Mouse (Mus musculus) ovary, postnatal 14 days (tissue): ENCODE measurements around the gene Mageb3.
"Not testable (repeated sequence)": the region's sequence is repeated elsewhere in the genome, so short reads cannot be mapped to it uniquely, and the experiment has no call there.

Experiments
- DNase-seq: peaks from one replicate; pipeline ENCODE4 v3.0.0; 2022; ENCODE audit warnings: low spot score

Gene Mageb3

GRCm38 (mm10) chr2:121955765-121956223 is at the start of gene Mageb3, which contains the start of gene Ctdspl2:
Mageb3 (minus strand) TSS chr2:121956092.
Ctdspl2 (plus strand) TSS chr2:121956001.
- DNase-seq: peak; percentile 91

DNA sequence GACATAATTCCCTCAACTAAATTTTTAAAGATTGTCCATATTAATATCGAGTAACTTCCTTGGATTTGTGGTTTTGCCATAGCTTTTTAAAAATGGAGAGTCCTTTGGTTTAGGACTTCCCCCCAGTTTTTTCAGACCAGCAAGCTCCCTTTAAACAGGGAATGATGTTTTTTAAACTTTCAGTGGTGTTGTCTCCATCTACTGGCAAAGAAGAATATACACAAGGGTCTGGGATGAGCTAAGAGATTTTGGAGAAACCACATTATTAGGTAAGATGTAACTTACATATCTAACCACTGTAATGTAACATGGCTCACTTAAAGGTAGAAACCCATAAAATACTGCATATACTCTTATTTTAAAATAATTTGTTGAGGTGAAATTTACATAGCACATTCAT is 39.8 kb upstream of the Mageb3 start:
- DNase-seq: no peak

- DNase-seq: no peak
Measured at GRCm38 (mm10) chr2:121957216-121957792, 1.4 kb upstream of the Mageb3 start.

GRCm38 (mm10) chr2:121956224-121957018 is 529 bp upstream of the Mageb3 start:
- peak; percentile 92 for DNase-seq

- no peak for DNase-seq
Measured at GRCm38 (mm10) chr2:121954971-121955656, 778 bp downstream of the Mageb3 start.

DNA sequence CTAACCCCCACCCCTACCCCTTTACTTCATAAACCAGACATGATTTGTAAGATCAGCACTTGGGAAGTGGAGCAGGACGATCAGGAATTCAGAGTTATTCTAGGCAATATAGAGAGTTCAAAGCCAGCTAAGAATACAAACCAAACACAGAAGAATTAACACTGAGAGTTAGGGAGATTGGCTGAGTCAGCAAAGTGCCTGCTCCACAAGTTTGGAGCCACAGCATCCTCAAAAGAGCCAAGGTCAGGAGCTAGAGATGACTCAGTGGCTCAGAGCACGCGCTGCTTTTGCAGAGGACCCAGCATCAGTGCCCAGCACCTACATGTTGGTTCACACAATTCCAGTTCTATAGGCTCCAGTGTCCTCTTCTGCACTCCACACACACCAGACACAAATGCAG is 12.5 kb downstream of the Mageb3 start:
- no peak for DNase-seq

DNA sequence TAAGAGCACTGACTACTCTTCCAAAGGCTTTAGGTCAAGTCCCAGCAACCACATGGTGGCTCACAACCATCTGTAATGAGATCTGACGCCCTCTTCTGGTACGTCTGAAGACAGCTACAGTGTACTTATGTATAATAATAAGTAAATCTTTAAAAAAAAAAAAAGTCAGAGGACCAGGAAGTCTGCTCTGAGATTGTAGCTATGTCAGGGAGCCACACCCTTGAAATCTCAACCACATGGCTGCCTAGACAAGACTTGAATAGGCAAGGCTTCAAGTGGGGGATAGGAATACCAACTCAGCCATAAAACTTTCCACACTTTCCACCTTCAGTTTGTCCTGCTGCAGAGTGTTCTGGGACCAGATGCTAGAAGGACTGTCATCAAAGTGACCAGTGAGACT is 18.3 kb downstream of the Mageb3 start:
- DNase-seq: not testable (repeated sequence)

DNA sequence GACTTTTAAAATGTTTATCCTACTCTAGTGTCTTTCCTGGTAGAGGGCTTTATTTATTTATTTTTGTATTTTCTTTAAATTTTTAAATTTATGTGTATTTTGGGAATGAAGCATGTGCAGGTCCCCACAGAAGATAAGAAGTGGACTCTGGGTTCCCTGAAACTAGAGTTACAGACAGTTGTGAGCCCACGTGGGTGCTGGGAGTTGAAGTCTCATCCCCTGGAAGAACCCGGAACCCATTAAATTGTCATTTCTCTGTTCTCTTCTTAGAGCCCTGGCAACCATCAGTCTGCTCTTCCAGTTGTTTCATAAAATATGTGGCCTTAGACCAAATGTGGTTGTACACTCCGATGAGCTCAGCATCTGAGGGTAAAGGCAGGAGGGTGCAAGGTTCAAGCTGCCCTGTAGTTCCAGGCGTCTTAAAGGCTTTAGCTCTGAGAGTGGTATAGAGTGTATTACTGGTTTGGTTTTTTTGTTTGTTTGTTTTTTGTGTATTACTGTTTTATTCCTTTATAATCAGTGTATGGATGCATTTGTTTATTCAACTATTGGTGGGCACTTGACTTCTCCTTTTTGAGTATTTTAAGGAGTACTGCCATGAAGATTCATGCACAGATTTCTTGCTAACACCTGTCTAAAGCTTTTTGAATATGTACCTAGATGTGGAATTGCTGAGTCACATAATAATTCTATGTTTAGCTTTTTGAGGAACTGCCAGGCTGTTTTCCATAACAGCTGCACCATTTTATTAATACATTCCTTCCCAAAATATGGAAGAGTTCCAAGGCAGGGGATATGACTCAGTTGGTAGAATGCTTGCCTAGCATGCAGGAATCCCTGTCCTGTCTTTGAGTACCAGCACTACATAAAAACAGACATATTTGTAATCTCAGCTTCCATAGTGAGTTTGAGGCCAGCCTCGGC is 39.6 kb downstream of the Mageb3 start:
- DNase-seq: no peak

GRCm38 (mm10) chr2:121909975-121910374 is 45.9 kb downstream of the Mageb3 start:
- no peak for DNase-seq
